Mouse (Mus musculus) liver, adult 2 months (tissue): ENCODE data around the gene Mbnl2. TPM values are rescaled to one million over a fixed set of nuclear protein-coding genes. Genes with fewer than 3 reads are reported as not detected.
A peak's percentile ranks its signal among the peaks of the same experiment; 100 is the strongest.

Source experiments
- DNase-seq: peaks from one replicate; pipeline ENCODE4 v3.0.0-alpha.2; 2011; ENCODE audit warnings: low read depth, low spot score; ENCODE audit errors: extremely low read depth
- H3K27ac ChIP-seq: fragments of 200-500 bp; replicated peaks from 2 replicates; pipeline ENCODE4 v1.5.1; 2012; ENCODE audit warnings: low read depth, mild to moderate bottlenecking, control low read depth, inconsistent platforms, low read length; ENCODE audit not compliant: insufficient read depth
- H3K27me3 ChIP-seq: fragments of 200-500 bp; 2 replicates; pipeline ENCODE4 v1.6.1; 2012; ENCODE audit warnings: mild to moderate bottlenecking, moderate library complexity, low read length, inconsistent platforms; ENCODE audit not compliant: control insufficient read depth, insufficient read depth
- H3K36me3 ChIP-seq: fragments of 200-500 bp; 2 replicates; pipeline ENCODE4 v1.6.1; 2012; ENCODE audit warnings: low read length, inconsistent platforms; ENCODE audit not compliant: control insufficient read depth, insufficient read depth
- H3K4me1 ChIP-seq: fragments of 200-500 bp; 2 replicates; pipeline ENCODE4 v1.6.1; 2011; ENCODE audit warnings: low read length; ENCODE audit not compliant: control insufficient read depth, insufficient read depth
- H3K4me3 ChIP-seq: fragments of 200-500 bp; 2 replicates; pipeline ENCODE4 v1.5.1; 2011; ENCODE audit warnings: low read depth, mild to moderate bottlenecking, control low read depth, low read length, moderate library complexity; ENCODE audit not compliant: insufficient read depth
- H3K79me2 ChIP-seq: fragments of 200-500 bp; 2 replicates; pipeline ENCODE4 v1.6.1; 2012; ENCODE audit warnings: inconsistent platforms, mild to moderate bottlenecking, low read length, moderate library complexity; ENCODE audit not compliant: control insufficient read depth, insufficient read depth
- H3K9ac ChIP-seq: fragments of 200-500 bp; 2 replicates; pipeline ENCODE4 v1.6.1; 2012; ENCODE audit warnings: low read depth, mild to moderate bottlenecking, control low read depth, inconsistent platforms, low read length
- CTCF ChIP-seq: fragments of 200-500 bp; IDR thresholded peaks from 2 replicates; pipeline ENCODE4 v1.5.1; 2011; ENCODE audit warnings: low read depth, low read length, control low read depth
- POLR2A ChIP-seq: fragments of 200-500 bp; IDR thresholded peaks from 2 replicates; pipeline ENCODE4 v1.6.1; 2011; ENCODE audit warnings: low read length, control low read depth; ENCODE audit not compliant: insufficient read depth; ENCODE audit errors: extremely low read depth
- WGBS: fragments of 180-500 bp; shearing (Covaris S2); methylation state at CpG from one replicate; pipeline ENCODE4 v1.1.7; 2018; 5-methylcytosine and 5-hydroxymethylcytosine counted together
- polyA plus RNA-seq: library from polyadenylated mRNA; depleted of rRNA; stranded (reverse); fragments of >200 nt; gene quantifications from 2 replicates; pipeline ENCODE4 v1.2.3, GENCODE M21; 2012
- total RNA-seq: library from RNA; depleted of rRNA; stranded (reverse); fragments of >200 nt; gene quantifications from 2 replicates; pipeline ENCODE4 v1.2.3, GENCODE M21; 2014

Mbnl2 gene
- total and polyA plus RNA-seq, 2 experiments: 17.5 to 35.2 TPM

DNA sequence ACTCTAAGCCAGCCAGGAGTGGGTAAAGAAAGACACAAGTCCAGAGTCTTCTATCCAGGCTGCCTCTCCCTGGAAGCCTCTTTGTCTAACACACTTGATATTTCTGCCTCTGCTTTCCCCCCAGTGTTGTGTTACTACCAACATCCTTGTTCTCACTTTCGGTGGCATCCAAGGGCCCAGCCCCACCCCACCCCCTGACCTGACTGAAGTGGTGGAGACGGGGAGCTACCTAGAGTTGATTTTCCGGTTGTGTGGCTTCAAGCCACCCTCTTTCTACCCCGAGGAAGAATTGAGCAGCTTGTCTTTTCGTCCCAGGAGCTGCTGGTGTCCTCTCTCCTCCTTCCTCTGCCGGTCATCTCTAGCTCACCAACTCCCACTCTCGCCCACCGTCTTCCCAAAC, 38.0 kb downstream of the Mbnl2 start:
- Histone ChIP-seq H3K36me3 (no peaks in the 10 kb centered on the region), H3K27ac (no peak overlapping the region), H3K27me3 (no peaks in the 10 kb centered on the region), H3K4me3 (no peak overlapping the region), H3K9ac (no peak overlapping the region), H3K4me1 (peaks cover 13% of the 10 kb centered on the region), H3K79me2 (peaks cover 55% of the 10 kb centered on the region)
- 82% methylated on average over 8 of the region's 8 CpGs for whole genome bisulfite sequencing
- DNase-seq: no peak
- TF ChIP-seq POLR2A (no peak), CTCF (no peak)

DNA sequence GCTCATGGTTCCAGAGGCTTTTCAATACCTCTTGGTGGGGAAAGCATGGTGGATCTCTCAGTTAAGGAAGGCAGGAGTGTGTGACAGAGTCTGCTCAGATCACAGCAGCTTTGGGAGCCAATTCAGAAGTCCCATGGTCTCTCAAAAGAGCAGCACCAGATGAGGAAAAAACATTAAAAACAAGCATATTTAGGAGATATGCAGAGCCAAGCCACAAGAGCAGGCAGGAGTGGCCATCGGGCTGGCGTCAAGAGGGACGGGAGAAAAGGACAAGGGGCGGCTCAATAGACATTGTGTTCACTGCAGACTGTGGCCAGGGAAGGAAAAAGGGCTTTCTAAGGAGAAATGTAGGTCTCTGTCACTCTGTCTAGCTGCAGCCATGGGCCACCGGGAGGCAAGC, 40.3 kb downstream of the Mbnl2 start:
- H3K36me3 ChIP-seq: no peaks in the 10 kb centered on the region
- WGBS: 84% methylated on average over 5 of the region's 5 CpGs
- no peak for TF ChIP-seq CTCF
- no peak overlapping the region for H3K27ac ChIP-seq
- no peaks in the 10 kb centered on the region for H3K27me3 ChIP-seq
- H3K4me3 ChIP-seq: no peak overlapping the region
- no peak for DNase-seq
- H3K4me1 ChIP-seq: peaks cover 18% of the 10 kb centered on the region
- peaks cover 60% of the 10 kb centered on the region for H3K79me2 ChIP-seq
- H3K9ac ChIP-seq: no peak overlapping the region

DNA sequence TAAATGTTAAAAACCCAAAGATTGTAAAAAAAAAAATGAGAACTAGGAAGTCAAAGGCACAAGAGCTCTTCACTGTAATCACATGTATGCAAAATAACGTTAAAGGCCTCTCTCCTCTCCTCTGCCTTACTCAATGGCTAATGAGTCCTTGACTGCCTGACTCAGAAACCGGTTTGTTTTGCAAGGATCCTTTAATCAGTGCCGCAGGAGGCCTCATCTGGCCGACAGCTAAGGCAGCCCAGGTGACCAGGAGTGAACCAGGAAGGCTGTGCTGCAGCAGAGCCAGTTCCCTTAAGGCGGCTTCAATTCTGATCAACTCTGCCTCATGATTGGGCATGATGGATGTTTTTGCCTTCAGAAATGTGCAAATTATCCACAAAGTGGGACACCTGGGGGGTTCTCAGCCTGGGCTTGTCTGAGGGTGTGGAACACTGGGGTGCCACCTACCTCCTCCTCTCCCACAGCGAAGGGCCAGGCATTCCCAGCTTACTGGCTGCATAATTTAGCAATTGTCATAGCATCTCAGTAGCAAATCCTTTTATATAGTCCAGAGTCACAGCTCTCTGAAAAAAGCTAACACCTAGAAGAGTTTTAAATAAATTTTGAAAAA, 43.0 kb downstream of the Mbnl2 start:
- no peak for DNase-seq
- 70% methylated on average over 6 of the region's 6 CpGs for WGBS
- Histone ChIP-seq H3K79me2 (peaks cover 48% of the 10 kb centered on the region; the same call in 1 of the 2 replicates), H3K4me1 (peaks cover 10% of the 10 kb centered on the region), H3K27me3 (no peaks in the 10 kb centered on the region), H3K9ac (no peak overlapping the region), H3K27ac (no peak overlapping the region), H3K4me3 (no peak overlapping the region), H3K36me3 (no peaks in the 10 kb centered on the region)
- TF ChIP-seq CTCF (no peak), POLR2A (no peak)

DNA sequence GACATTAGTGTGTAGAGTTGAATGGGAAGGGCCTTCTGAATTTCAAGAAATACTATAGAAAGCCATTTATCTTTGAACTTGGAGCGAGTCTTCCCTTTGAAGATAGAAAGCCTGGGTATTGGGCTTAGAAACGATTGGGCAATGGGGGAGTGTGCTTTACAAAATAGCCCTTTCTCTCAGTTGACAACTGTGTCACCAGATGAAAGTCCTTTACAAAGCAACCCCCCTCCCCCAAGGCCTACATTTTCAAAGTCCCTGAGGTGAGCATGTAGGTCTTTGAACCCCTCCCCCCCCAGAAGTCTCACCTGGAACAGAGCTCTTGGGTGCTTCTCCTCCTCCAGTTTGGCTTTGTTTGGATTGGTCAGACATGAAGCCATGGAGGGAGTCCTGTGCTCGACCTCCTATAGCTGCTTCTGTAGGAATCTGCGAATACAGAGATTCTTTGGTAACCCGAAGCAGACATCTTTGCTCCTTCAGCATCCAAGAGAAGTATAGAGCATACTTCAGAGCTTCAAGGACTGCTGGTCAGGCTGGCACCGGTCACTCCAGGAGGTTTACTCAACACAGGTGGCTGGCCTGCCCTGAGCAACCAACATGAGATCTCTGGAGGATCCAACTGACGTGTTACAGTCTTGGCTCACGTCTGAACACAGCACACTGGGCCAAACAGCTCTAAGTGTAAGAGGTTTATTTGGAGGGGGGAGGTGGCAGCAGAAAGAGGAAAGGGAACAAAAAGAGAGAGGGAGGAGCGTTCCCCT, 43.7 kb downstream of the Mbnl2 start:
- Histone ChIP-seq H3K36me3 (no peaks in the 10 kb centered on the region), H3K79me2 (peaks cover 49% of the 10 kb centered on the region; the same call in 1 of the 2 replicates), H3K9ac (no peak overlapping the region), H3K4me1 (peaks cover 11% of the 10 kb centered on the region), H3K4me3 (no peak overlapping the region), H3K27me3 (no peaks in the 10 kb centered on the region), H3K27ac (peak overlapping the region; percentile 31; the same call in 1 of the 2 replicates)
- TF ChIP-seq CTCF (no peak), POLR2A (no peak)
- 47% methylated on average over 9 of the region's 9 CpGs for WGBS
- DNase-seq: peak; percentile 87

DNA sequence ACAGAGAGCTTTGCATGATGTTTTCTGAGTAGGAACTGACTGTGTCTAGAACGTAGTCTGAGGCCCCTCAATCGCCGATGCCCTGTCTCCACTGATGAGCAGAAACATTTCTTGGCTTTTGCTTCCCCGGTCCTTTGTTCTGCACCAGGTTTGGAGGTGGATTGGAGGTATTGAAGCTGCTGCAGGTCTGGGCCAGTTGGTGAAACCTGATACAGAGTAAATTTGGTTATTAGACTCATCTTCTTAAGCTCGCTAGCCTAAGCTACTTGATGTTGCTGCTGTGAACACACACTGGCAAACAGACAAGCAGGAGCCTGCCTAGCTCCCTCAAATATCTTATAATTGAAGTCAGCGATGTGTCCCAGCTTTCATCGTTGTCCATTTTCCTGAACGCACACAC, 46.6 kb downstream of the Mbnl2 start:
- peaks cover 54% of the 10 kb centered on the region; the same call in 1 of the 2 replicates for H3K79me2 ChIP-seq
- H3K27me3 ChIP-seq: no peaks in the 10 kb centered on the region
- H3K27ac ChIP-seq: no peak overlapping the region
- H3K4me1 ChIP-seq: peaks cover 20% of the 10 kb centered on the region
- H3K4me3 ChIP-seq: no peak overlapping the region
- H3K36me3 ChIP-seq: no peaks in the 10 kb centered on the region
- no peak for DNase-seq
- 93% methylated on average over 8 of the region's 8 CpGs for WGBS
- H3K9ac ChIP-seq: no peak overlapping the region
- no peak for TF ChIP-seq POLR2A
- no peak for TF ChIP-seq CTCF

DNA sequence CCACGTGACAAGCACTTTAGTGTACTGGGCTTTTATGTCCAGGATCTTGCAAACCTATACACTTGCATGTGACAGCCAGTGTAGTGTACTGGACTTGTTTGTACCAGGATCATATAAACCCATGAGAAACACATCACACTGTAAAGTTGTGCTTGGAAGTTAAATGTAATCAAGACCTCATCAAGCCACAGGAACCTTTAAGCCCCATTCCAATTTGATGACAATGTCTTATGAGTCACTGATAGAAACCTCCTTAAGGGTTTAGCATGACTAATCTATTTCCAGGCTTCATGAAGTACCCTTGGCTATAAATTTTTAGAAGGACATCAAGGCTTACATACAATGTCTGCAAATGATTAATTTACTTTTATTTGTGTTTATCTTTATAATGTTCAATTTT, 47.6 kb downstream of the Mbnl2 start:
- Histone ChIP-seq H3K27me3 (no peaks in the 10 kb centered on the region), H3K4me3 (no peak overlapping the region), H3K79me2 (peaks cover 58% of the 10 kb centered on the region; the same call in 1 of the 2 replicates), H3K36me3 (no peaks in the 10 kb centered on the region), H3K4me1 (peaks cover 20% of the 10 kb centered on the region), H3K9ac (no peak overlapping the region), H3K27ac (no peak overlapping the region)
- no peak for TF ChIP-seq POLR2A
- no peak for TF ChIP-seq CTCF
- DNase-seq: no peak
- 67% methylated on average over 1 of the region's 1 CpGs for WGBS
